Mouse (Mus musculus) intestine, embryonic 15.5 days (tissue): ENCODE measurements at regions not wholly inside any gene's neighbourhood (a gene's known extent, or its start where the extent isn't known, plus 50 kb on each side); places are given as distances from the start of the nearest gene placed in this dataset.
"Not testable (repeated sequence)": the region's sequence is repeated elsewhere in the genome, so short reads cannot be mapped to it uniquely, and the experiment has no call there.

Source experiments
- ATAC-seq: fragments of 200-750 bp; cut with Nextera tagmentation; 2 replicates; pipeline ENCODE4 v1.8.0; 2017; ENCODE audit warnings: moderate TSS enrichment, moderate library complexity
- H3K27ac ChIP-seq: fragments of 300-500 bp; sonication (generic); 2 replicates; pipeline ENCODE4 v1.5.1; 2015; ENCODE audit warnings: mild to moderate bottlenecking, inconsistent platforms
- H3K27me3 ChIP-seq: fragments of 300-500 bp; sonication (generic); replicated peaks from 2 replicates; pipeline ENCODE4 v1.6.1; 2015; ENCODE audit warnings: inconsistent platforms
- H3K36me3 ChIP-seq: fragments of 300-500 bp; sonication (generic); 2 replicates; pipeline ENCODE4 v1.6.1; 2015; ENCODE audit warnings: inconsistent platforms
- H3K4me1 ChIP-seq: fragments of 300-500 bp; sonication (generic); replicated peaks from 2 replicates; pipeline ENCODE4 v1.6.1; 2015; ENCODE audit warnings: inconsistent platforms
- H3K4me2 ChIP-seq: fragments of 300-500 bp; sonication (generic); replicated peaks from 2 replicates; pipeline ENCODE4 v1.6.1; 2015; ENCODE audit warnings: mild to moderate bottlenecking, inconsistent platforms
- H3K4me3 ChIP-seq: fragments of 300-500 bp; sonication (generic); replicated peaks from 2 replicates; pipeline ENCODE4 v1.5.1; 2015; ENCODE audit warnings: inconsistent platforms
- H3K9ac ChIP-seq: fragments of 300-500 bp; sonication (generic); 2 replicates; pipeline ENCODE4 v1.6.1; 2015; ENCODE audit warnings: inconsistent platforms
- H3K9me3 ChIP-seq: fragments of 300-500 bp; sonication (generic); 2 replicates; pipeline ENCODE4 v1.6.1; 2016; ENCODE audit warnings: inconsistent platforms
- WGBS: fragments of 180-500 bp; shearing (Covaris S2); methylation state at CpG from one replicate; pipeline ENCODE4 v1.1.7; 2015; 5-methylcytosine and 5-hydroxymethylcytosine counted together

GRCm38 (mm10) chr16:77772075-77772474, 170.2 kb upstream of the Gm11146 start:
- no peak overlapping the region for H3K27ac ChIP-seq
- no peak overlapping the region for H3K4me3 ChIP-seq
- H3K36me3 ChIP-seq = no peaks in the 10 kb centered on the region
- ATAC-seq = no peak
- H3K4me1 ChIP-seq = no peaks in the 10 kb centered on the region
- no peaks in the 10 kb centered on the region for H3K9me3 ChIP-seq
- H3K9ac ChIP-seq = no peak overlapping the region
- 78% methylated on average over 3 of the region's 3 CpGs for whole genome bisulfite sequencing
- H3K27me3 ChIP-seq = no peaks in the 10 kb centered on the region
- no peak overlapping the region for H3K4me2 ChIP-seq

GRCm38 (mm10) chr16:77760926-77761347, 159.0 kb upstream of the Gm11146 start:
- 50% methylated on average over 4 of the region's 4 CpGs for WGBS
- Histone ChIP-seq H3K27ac (no peak overlapping the region), H3K4me3 (no peak overlapping the region), H3K9ac (no peak overlapping the region), H3K9me3 (no peaks in the 10 kb centered on the region), H3K27me3 (no peaks in the 10 kb centered on the region), H3K36me3 (no peaks in the 10 kb centered on the region), H3K4me1 (no peaks in the 10 kb centered on the region), H3K4me2 (no peak overlapping the region)
- ATAC-seq = no peak; the same call in 1 of the 2 replicates

GRCm38 (mm10) chr16:77760479-77760878, 158.6 kb upstream of the Gm11146 start:
- no peak overlapping the region for H3K4me3 ChIP-seq
- H3K9ac ChIP-seq = no peak overlapping the region
- no peak for ATAC-seq
- H3K9me3 ChIP-seq = no peaks in the 10 kb centered on the region
- no peaks in the 10 kb centered on the region for H3K27me3 ChIP-seq
- no peaks in the 10 kb centered on the region for H3K4me1 ChIP-seq
- no peaks in the 10 kb centered on the region for H3K36me3 ChIP-seq
- H3K4me2 ChIP-seq = no peak overlapping the region
- no peak overlapping the region for H3K27ac ChIP-seq
- 66% methylated on average over 4 of the region's 4 CpGs for WGBS

- H3K36me3 ChIP-seq = no peaks in the 10 kb centered on the region
- no peak for ATAC-seq
- no peaks in the 10 kb centered on the region for H3K4me1 ChIP-seq
- no peaks in the 10 kb centered on the region for H3K27me3 ChIP-seq
- no peak overlapping the region for H3K27ac ChIP-seq
- no peak overlapping the region for H3K4me3 ChIP-seq
- no peak overlapping the region for H3K4me2 ChIP-seq
- 64% methylated on average over 10 of the region's 10 CpGs for WGBS
- no peak overlapping the region for H3K9ac ChIP-seq
- H3K9me3 ChIP-seq = no peaks in the 10 kb centered on the region
Measured at GRCm38 (mm10) chr16:77759997-77760396, 158.1 kb upstream of the Gm11146 start.

- H3K36me3 ChIP-seq = no peaks in the 10 kb centered on the region
- H3K4me3 ChIP-seq = no peak overlapping the region
- no peak overlapping the region for H3K9ac ChIP-seq
- H3K27ac ChIP-seq = no peak overlapping the region
- no peak overlapping the region for H3K4me2 ChIP-seq
- H3K27me3 ChIP-seq = no peaks in the 10 kb centered on the region
- no peaks in the 10 kb centered on the region for H3K4me1 ChIP-seq
- 82% methylated on average over 6 of the region's 6 CpGs for WGBS
- ATAC-seq = no peak
- no peaks in the 10 kb centered on the region for H3K9me3 ChIP-seq
Measured at GRCm38 (mm10) chr16:77754882-77755281, 153.0 kb upstream of the Gm11146 start.

GRCm38 (mm10) chr16:77749474-77749873, 147.6 kb upstream of the Gm11146 start:
- no peak overlapping the region for H3K27ac ChIP-seq
- no peak overlapping the region for H3K4me2 ChIP-seq
- no peak overlapping the region for H3K4me3 ChIP-seq
- H3K36me3 ChIP-seq = no peaks in the 10 kb centered on the region
- H3K9ac ChIP-seq = no peak overlapping the region
- WGBS = 72% methylated on average over 2 of the region's 2 CpGs
- H3K4me1 ChIP-seq = no peaks in the 10 kb centered on the region
- no peaks in the 10 kb centered on the region for H3K9me3 ChIP-seq
- no peak for ATAC-seq
- no peaks in the 10 kb centered on the region for H3K27me3 ChIP-seq

- no peak overlapping the region for H3K4me3 ChIP-seq
- H3K27ac ChIP-seq = no peak overlapping the region
- H3K9ac ChIP-seq = no peak overlapping the region
- H3K9me3 ChIP-seq = no peaks in the 10 kb centered on the region
- no peak overlapping the region for H3K4me2 ChIP-seq
- no peaks in the 10 kb centered on the region for H3K36me3 ChIP-seq
- 79% methylated on average over 6 of the region's 6 CpGs for WGBS
- H3K27me3 ChIP-seq = no peaks in the 10 kb centered on the region
- H3K4me1 ChIP-seq = no peaks in the 10 kb centered on the region
- no peak for ATAC-seq
Measured at GRCm38 (mm10) chr16:77743838-77744237, 141.9 kb upstream of the Gm11146 start.

GRCm38 (mm10) chr16:77738821-77739220, 136.9 kb upstream of the Gm11146 start:
- Histone ChIP-seq H3K36me3 (no peaks in the 10 kb centered on the region), H3K9me3 (no peaks in the 10 kb centered on the region), H3K9ac (no peak overlapping the region), H3K4me2 (no peak overlapping the region), H3K4me3 (no peak overlapping the region), H3K27me3 (no peaks in the 10 kb centered on the region), H3K27ac (no peak overlapping the region), H3K4me1 (no peaks in the 10 kb centered on the region)
- no peak for ATAC-seq
- WGBS = 51% methylated on average over 1 of the region's 1 CpGs

GRCm38 (mm10) chr16:77719377-77719776, 117.5 kb upstream of the Gm11146 start:
- H3K36me3 ChIP-seq = no peaks in the 10 kb centered on the region
- 79% methylated on average over 2 of the region's 2 CpGs for WGBS
- H3K4me3 ChIP-seq = no peak overlapping the region
- no peak overlapping the region for H3K27ac ChIP-seq
- no peaks in the 10 kb centered on the region for H3K27me3 ChIP-seq
- H3K4me2 ChIP-seq = no peak overlapping the region
- H3K4me1 ChIP-seq = no peaks in the 10 kb centered on the region
- no peak overlapping the region for H3K9ac ChIP-seq
- ATAC-seq = no peak
- no peaks in the 10 kb centered on the region for H3K9me3 ChIP-seq

- not testable (repeated sequence) for H3K36me3 ChIP-seq
- 88% methylated on average over 3 of the region's 3 CpGs for WGBS
Measured at GRCm38 (mm10) chr16:77717766-77718165, 115.9 kb upstream of the Gm11146 start.

GRCm38 (mm10) chr16:77704726-77705125, 102.8 kb upstream of the Gm11146 start:
- 88% methylated on average over 6 of the region's 6 CpGs for WGBS
- H3K9me3 ChIP-seq = no peaks in the 10 kb centered on the region
- ATAC-seq = no peak
- no peak overlapping the region for H3K4me3 ChIP-seq
- no peaks in the 10 kb centered on the region for H3K36me3 ChIP-seq
- no peaks in the 10 kb centered on the region for H3K4me1 ChIP-seq
- H3K9ac ChIP-seq = no peak overlapping the region
- no peak overlapping the region for H3K4me2 ChIP-seq
- H3K27ac ChIP-seq = no peak overlapping the region
- H3K27me3 ChIP-seq = no peaks in the 10 kb centered on the region

More at GRCm38 (mm10) chr16:77717766-77718165, 115.9 kb upstream of the Gm11146 start:
- H3K9me3 ChIP-seq, H3K4me1 ChIP-seq, H3K27me3 ChIP-seq, H3K27ac ChIP-seq, H3K4me3 ChIP-seq, H3K4me2 ChIP-seq, ATAC-seq, H3K9ac ChIP-seq: not testable (repeated sequence)

- H3K27ac ChIP-seq = no peak overlapping the region
- no peak overlapping the region for H3K9ac ChIP-seq
- no peak overlapping the region for H3K4me3 ChIP-seq
- no peak overlapping the region for H3K4me2 ChIP-seq
- no peaks in the 10 kb centered on the region for H3K9me3 ChIP-seq
- no peaks in the 10 kb centered on the region for H3K27me3 ChIP-seq
- ATAC-seq = no peak
- 62% methylated on average over 1 of the region's 1 CpGs for WGBS
- no peaks in the 10 kb centered on the region for H3K36me3 ChIP-seq
- H3K4me1 ChIP-seq = no peaks in the 10 kb centered on the region
Measured at GRCm38 (mm10) chr16:77695443-77695842, 93.5 kb upstream of the Gm11146 start.

- H3K36me3 ChIP-seq = no peaks in the 10 kb centered on the region
- H3K9ac ChIP-seq = no peak overlapping the region
- no peaks in the 10 kb centered on the region for H3K4me1 ChIP-seq
- 85% methylated on average over 4 of the region's 4 CpGs for WGBS
- no peak for ATAC-seq
- H3K4me2 ChIP-seq = no peak overlapping the region
- H3K9me3 ChIP-seq = no peaks in the 10 kb centered on the region
- no peaks in the 10 kb centered on the region for H3K27me3 ChIP-seq
- no peak overlapping the region for H3K27ac ChIP-seq
- no peak overlapping the region for H3K4me3 ChIP-seq
Measured at GRCm38 (mm10) chr16:77687056-77687839, 85.4 kb upstream of the Gm11146 start.
